Mouse (Mus musculus) neural tube, embryonic 13.5 days (tissue): ENCODE data around the gene Nr1i3. TPM values are rescaled to one million over a fixed set of nuclear protein-coding genes. Genes with fewer than 3 reads are reported as not detected.

Source experiments
- ATAC-seq: fragments of 200-750 bp; cut with Nextera tagmentation; 2 replicates; pipeline ENCODE4 v1.8.0; 2017; ENCODE audit warnings: low read depth, mild to moderate bottlenecking, moderate TSS enrichment, moderate library complexity
- H3K27ac ChIP-seq: fragments of 300-500 bp; sonication (generic); replicated peaks from 2 replicates; pipeline ENCODE4 v1.5.1; 2015; ENCODE audit warnings: moderate library complexity, mild to moderate bottlenecking, inconsistent platforms
- H3K27me3 ChIP-seq: fragments of 300-500 bp; sonication (generic); 2 replicates; pipeline ENCODE4 v1.6.1; 2015; ENCODE audit warnings: mild to moderate bottlenecking, inconsistent platforms
- H3K36me3 ChIP-seq: fragments of 300-500 bp; sonication (generic); 2 replicates; pipeline ENCODE4 v1.6.1; 2015; ENCODE audit warnings: mild to moderate bottlenecking, inconsistent platforms
- H3K4me1 ChIP-seq: fragments of 300-500 bp; sonication (generic); replicated peaks from 2 replicates; pipeline ENCODE4 v1.6.1; 2015; ENCODE audit warnings: inconsistent platforms
- H3K4me2 ChIP-seq: fragments of 300-500 bp; sonication (generic); 2 replicates; pipeline ENCODE4 v1.6.1; 2015; ENCODE audit warnings: inconsistent platforms, mild to moderate bottlenecking, moderate library complexity
- H3K4me3 ChIP-seq: fragments of 300-500 bp; sonication (generic); 2 replicates; pipeline ENCODE4 v1.5.1; 2015; ENCODE audit warnings: mild to moderate bottlenecking, inconsistent platforms
- H3K9ac ChIP-seq: fragments of 300-500 bp; sonication (generic); 2 replicates; pipeline ENCODE4 v1.6.1; 2015; ENCODE audit warnings: moderate library complexity, mild to moderate bottlenecking, inconsistent platforms
- H3K9me3 ChIP-seq: fragments of 300-500 bp; sonication (generic); 2 replicates; pipeline ENCODE4 v1.6.1; 2016; ENCODE audit warnings: inconsistent platforms
- WGBS: fragments of 180-500 bp; shearing (Covaris S2); methylation state at CpG from one replicate; pipeline ENCODE4 v1.1.7; 2015; 5-methylcytosine and 5-hydroxymethylcytosine counted together
- polyA plus RNA-seq: library from polyadenylated mRNA; unstranded; fragments of >200 nt; fragmentation: Nextera tagmentation; extraction: Ambion mirVana; gene quantifications from 2 replicates; pipeline ENCODE4 v1.2.1, GENCODE M21; 2015

Nr1i3 gene
- polyA plus RNA-seq, 1 experiment from 2014 or later: 0.22 TPM

DNA sequence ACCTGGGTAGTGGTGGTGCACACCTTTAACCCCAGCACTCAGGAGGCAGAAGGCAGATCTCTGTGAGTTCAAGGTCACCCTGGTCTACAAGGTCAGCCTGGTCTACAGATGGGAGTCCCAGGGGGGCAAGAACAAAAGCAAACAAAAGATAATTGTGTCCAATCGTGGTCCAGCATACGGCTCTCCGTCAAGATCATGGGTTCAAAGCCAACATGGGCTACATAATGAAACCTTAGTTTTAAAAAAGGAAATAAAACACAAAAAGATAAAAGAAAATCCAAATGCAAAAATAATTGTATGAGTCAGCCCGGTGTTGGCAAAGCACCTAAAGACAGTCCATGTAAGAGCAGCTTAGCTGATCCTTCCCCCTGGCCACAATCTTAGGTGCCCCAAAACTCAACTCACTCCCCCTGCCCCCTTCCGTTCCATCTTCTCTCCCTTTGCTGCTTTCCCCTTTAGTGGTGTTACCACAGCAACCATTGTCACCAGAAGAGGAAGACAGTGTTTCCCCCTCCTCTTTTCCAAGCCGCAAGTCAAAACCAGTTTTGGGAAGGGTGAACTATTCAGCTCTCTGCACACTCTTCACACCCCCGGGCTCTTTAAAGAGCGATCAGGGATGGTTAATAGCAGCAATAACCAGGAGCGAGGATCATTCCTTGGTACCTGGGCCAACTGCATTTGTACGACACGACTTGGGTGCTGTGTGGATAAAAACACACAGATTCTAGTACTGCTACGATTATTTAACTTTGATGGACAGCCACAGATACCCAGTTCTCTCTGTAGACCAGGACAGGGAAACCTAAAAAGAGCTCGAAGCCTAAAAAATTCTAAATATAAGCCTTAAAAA lies 25.7 kb upstream of the Nr1i3 start:
- H3K4me1 ChIP-seq: peaks cover 45% of the 10 kb centered on the region
- no peaks in the 10 kb centered on the region for H3K9me3 ChIP-seq
- no peak overlapping the region for H3K27ac ChIP-seq
- peaks cover 19% of the 10 kb centered on the region for H3K27me3 ChIP-seq
- H3K9ac ChIP-seq: no peak overlapping the region
- H3K36me3 ChIP-seq: no peaks in the 10 kb centered on the region
- no peak overlapping the region for H3K4me3 ChIP-seq
- H3K4me2 ChIP-seq: peak overlapping the region; percentile 27; the same call in 1 of the 2 replicates
- ATAC-seq: 0 out of 2 replicates have a peak, but pooled peaks have one; percentile 17
- WGBS: 25% methylated on average over 13 of the region's 13 CpGs

- Histone ChIP-seq H3K9ac (no peak overlapping the region), H3K27me3 (peaks cover 26% of the 10 kb centered on the region), H3K4me1 (peaks cover 55% of the 10 kb centered on the region), H3K4me2 (0 out of 2 replicates have a peak overlapping the region, but pooled peaks have one; percentile 3), H3K36me3 (no peaks in the 10 kb centered on the region), H3K9me3 (no peaks in the 10 kb centered on the region), H3K4me3 (no peak overlapping the region), H3K27ac (peak overlapping the region; percentile 34)
- ATAC-seq: no peak
- 15% methylated on average over 8 of the region's 8 CpGs for WGBS
These were observed 24.7 kb upstream of the Nr1i3 start for GRCm38 (mm10) chr1:171189046-171189445.

- H3K27me3 ChIP-seq: peaks cover 31% of the 10 kb centered on the region
- 27% methylated on average over 14 of the region's 14 CpGs for WGBS
- H3K36me3 ChIP-seq: no peaks in the 10 kb centered on the region
- peak; percentile 33; the same call in 1 of the 2 replicates for ATAC-seq
- H3K4me2 ChIP-seq: no peak overlapping the region
- no peaks in the 10 kb centered on the region for H3K9me3 ChIP-seq
- no peak overlapping the region for H3K9ac ChIP-seq
- H3K4me3 ChIP-seq: no peak overlapping the region
- peaks cover 60% of the 10 kb centered on the region for H3K4me1 ChIP-seq
- H3K27ac ChIP-seq: peak overlapping the region; percentile 34
These were observed 24.2 kb upstream of the Nr1i3 start for GRCm38 (mm10) chr1:171189476-171190114.

DNA sequence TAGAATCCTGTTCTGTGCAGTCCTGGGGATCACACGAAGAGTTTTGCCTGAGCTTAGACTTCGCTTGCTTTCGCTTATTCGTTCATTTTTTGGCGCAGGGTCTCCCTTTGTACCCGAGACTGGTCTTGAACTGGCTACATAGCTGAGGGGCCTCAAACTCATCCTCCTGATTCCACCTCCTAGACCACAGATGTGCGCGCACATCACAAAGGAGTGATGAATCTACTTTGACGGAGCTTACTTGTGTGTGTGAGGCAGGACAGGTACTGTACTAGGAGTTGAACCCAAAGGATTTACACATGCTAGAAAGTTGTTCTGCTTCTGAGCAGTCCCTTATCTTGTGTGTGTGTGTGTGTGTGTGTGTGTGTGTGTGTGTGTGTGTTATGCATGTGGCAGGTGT lies 22.9 kb upstream of the Nr1i3 start:
- Histone ChIP-seq H3K4me3 (no peak overlapping the region), H3K36me3 (no peaks in the 10 kb centered on the region), H3K27ac (no peak overlapping the region), H3K9ac (no peak overlapping the region), H3K9me3 (no peaks in the 10 kb centered on the region), H3K4me2 (no peak overlapping the region), H3K27me3 (peaks cover 44% of the 10 kb centered on the region), H3K4me1 (peaks cover 66% of the 10 kb centered on the region)
- 93% methylated on average over 9 of the region's 9 CpGs for WGBS
- ATAC-seq: no peak

GRCm38 (mm10) chr1:171192283-171192682 lies 21.5 kb upstream of the Nr1i3 start:
- Histone ChIP-seq H3K9me3 (no peaks in the 10 kb centered on the region), H3K4me1 (peaks cover 65% of the 10 kb centered on the region), H3K27ac (no peak overlapping the region), H3K36me3 (no peaks in the 10 kb centered on the region), H3K4me2 (peak overlapping the region; percentile 93), H3K4me3 (no peak overlapping the region), H3K27me3 (peaks cover 58% of the 10 kb centered on the region), H3K9ac (no peak overlapping the region)
- no peak for ATAC-seq
- WGBS: 46% methylated on average over 10 of the region's 10 CpGs

DNA sequence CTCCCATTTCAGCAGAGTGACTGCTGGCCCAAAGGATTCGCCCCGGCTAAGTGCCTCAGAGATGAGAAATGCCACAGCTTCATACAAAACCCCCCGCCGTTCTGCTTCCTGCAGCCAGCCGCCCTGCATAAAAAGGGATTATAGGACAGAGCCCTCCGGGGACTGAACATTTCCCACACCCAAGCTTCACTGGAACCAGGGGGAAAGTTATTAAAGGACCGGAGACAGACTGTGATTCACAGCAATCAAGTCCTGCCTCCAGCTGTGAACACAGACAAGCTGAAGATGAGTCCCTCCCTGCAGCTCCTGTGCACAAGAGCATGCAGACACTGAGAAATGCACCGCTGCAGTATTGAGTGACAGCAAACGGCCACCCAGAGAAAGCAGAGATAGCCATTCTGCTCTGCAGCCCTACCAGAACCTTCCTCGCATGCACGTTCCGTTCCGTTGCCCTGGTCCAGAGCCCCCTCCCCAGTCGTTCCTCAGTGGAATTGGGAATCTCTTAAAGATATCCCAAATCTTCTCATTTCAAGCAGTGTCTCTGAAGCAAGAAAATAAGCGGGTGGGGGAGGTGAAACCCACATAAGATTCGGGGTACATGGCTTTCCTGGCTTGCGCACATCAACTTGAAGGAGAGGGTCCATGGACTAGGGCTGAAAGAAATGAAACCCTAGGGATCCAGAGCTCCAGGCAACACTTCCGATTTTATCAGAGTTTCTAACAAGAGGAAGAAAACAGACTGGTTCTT lies 20.5 kb upstream of the Nr1i3 start:
- peak overlapping the region; percentile 67 for H3K27ac ChIP-seq
- peak overlapping the region; percentile 93 for H3K4me2 ChIP-seq
- peak overlapping the region; percentile 57 for H3K9ac ChIP-seq
- H3K4me3 ChIP-seq: peak overlapping the region; percentile 29
- WGBS: 2% methylated on average over 18 of the region's 18 CpGs
- H3K4me1 ChIP-seq: peaks cover 62% of the 10 kb centered on the region
- ATAC-seq: peak; percentile 63
- H3K9me3 ChIP-seq: no peaks in the 10 kb centered on the region
- H3K27me3 ChIP-seq: peaks cover 62% of the 10 kb centered on the region
- H3K36me3 ChIP-seq: no peaks in the 10 kb centered on the region

DNA sequence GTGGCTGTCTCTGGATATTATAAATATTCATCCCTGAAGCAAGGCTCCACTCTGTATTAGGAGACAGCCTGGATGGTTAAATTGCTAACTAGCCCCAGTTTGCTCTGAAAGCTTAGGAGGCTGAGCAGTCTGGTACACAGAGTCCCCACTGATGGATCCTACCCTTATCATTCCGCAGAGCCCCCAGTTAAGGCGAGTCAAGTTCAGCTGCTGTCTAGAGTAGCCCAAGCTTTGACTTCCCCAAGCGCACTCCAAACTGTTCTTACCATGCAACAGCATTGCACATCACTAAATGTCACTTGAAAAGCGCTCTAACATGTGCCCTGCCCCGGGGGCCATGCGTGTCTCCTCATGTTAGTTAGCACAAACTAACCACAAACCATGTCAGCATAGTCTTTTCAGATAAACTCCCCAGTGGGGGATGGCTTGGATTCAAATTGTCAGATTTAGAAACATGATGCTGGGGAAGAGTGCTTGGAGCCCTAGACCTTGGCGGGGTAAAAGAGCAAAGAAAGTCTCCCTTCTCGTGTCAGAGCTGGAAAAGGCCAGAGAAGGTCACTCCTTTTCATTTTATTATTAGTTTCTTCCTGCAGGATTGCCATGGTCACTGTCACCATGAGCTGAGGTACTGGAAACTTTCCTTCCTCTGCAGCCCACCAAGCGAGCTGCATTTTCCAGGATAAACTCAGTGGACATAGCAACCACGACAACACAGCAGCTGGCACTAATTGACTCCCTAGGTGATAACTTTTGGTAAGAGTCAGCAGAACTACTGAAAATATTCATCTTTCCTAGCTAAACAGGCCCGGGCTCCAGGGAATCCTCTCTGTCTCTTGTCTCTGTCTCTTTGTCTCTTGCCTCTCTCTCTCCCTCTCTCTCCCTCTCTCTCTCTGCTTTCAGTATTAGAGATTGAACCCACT lies 19.6 kb upstream of the Nr1i3 start:
- Histone ChIP-seq H3K4me3 (peak overlapping the region; percentile 49), H3K4me2 (peak overlapping the region; percentile 93), H3K27ac (peak overlapping the region; percentile 67), H3K36me3 (no peaks in the 10 kb centered on the region), H3K9ac (peak overlapping the region; percentile 57; the same call in 1 of the 2 replicates), H3K4me1 (peaks cover 53% of the 10 kb centered on the region), H3K27me3 (peaks cover 69% of the 10 kb centered on the region), H3K9me3 (no peaks in the 10 kb centered on the region)
- WGBS: 28% methylated on average over 11 of the region's 11 CpGs
- 0 out of 2 replicates have a peak, but pooled peaks have one; percentile 5 for ATAC-seq

DNA sequence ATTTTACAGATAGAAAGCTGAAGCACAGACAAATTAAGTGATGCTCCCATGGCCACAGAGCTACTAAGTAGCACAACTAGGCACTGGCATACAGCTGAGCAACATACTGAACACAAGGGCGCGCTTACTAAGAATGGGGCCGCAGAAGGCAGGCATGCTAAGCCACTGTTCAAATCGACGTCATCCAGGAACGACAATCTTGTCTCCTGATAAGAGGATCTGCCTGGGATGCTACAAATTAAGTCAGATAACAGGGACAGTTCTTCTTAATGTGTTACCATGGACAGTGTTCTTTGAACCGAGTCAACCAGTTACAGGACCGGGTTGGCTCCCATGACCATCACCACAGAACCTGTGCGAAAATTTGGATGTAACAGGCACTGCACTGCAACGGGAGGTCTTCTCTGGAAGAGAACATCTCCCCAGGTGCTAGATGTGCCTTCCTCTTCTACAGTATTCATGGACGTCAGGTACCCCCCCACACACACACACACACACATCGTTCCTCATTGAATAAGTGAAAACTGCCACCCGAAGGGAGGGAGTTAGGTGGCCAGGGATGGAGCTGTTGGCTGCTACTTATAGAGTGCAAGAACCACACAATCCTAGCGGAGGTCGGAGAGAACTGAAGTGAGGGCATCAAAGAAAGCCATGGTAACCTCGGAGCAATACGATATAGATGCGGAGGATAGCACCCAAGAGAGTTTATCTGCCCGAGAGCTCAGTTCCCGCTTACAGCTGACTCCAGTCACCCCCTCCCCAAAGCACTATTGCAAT lies 18.5 kb upstream of the Nr1i3 start:
- H3K27me3 ChIP-seq: peaks cover 76% of the 10 kb centered on the region
- peak overlapping the region; percentile 93 for H3K4me2 ChIP-seq
- no peak overlapping the region for H3K27ac ChIP-seq
- H3K36me3 ChIP-seq: no peaks in the 10 kb centered on the region
- H3K9ac ChIP-seq: peak overlapping the region; percentile 71
- no peaks in the 10 kb centered on the region for H3K9me3 ChIP-seq
- peaks cover 45% of the 10 kb centered on the region for H3K4me1 ChIP-seq
- ATAC-seq: no peak
- H3K4me3 ChIP-seq: peak overlapping the region; percentile 49
- WGBS: 6% methylated on average over 20 of the region's 20 CpGs

GRCm38 (mm10) chr1:171195887-171196397 lies 17.8 kb upstream of the Nr1i3 start, which contains the start of gene Pcp4l1:
Gene Pcp4l1, minus strand, starts transcription at chr1:171196268.
- under 1% methylated on average over 33 of the region's 33 CpGs for whole genome bisulfite sequencing
- Histone ChIP-seq H3K27ac (no peak within 1 kb of the TSS), H3K9me3 (no peaks in the 10 kb centered on the region), H3K4me1 (peaks cover 45% of the 10 kb centered on the region), H3K27me3 (peaks cover 72% of the 10 kb centered on the region), H3K36me3 (no peaks in the 10 kb centered on the region), H3K4me2 (peak within 1 kb of the TSS; percentile 93), H3K4me3 (peak within 1 kb of the TSS; percentile 49), H3K9ac (peak within 1 kb of the TSS; percentile 71)
- ATAC-seq: peak; percentile 55; the same call in 1 of the 2 replicates

- peaks cover 45% of the 10 kb centered on the region for H3K27me3 ChIP-seq
- H3K4me2 ChIP-seq: no peak overlapping the region
- H3K9me3 ChIP-seq: no peaks in the 10 kb centered on the region
- H3K9ac ChIP-seq: no peak overlapping the region
- H3K4me1 ChIP-seq: peaks cover 19% of the 10 kb centered on the region
- no peaks in the 10 kb centered on the region for H3K36me3 ChIP-seq
- H3K4me3 ChIP-seq: no peak overlapping the region
- H3K27ac ChIP-seq: no peak overlapping the region
- WGBS: 69% methylated on average over 1 of the region's 1 CpGs
- no peak for ATAC-seq
These were observed 14.2 kb upstream of the Nr1i3 start for GRCm38 (mm10) chr1:171199532-171199931.
